Mouse (Mus musculus) gastrocnemius, adult 18-20 months (tissue): ENCODE measurements around the gene 1700019N19Rik. TPM values are rescaled to one million over a fixed set of nuclear protein-coding genes. Genes with fewer than 3 reads are reported as not detected.

Experiments
- DNase-seq: peaks from one replicate; pipeline ENCODE4 v3.0.0; 2021; ENCODE audit warnings: low spot score
- total RNA-seq, 2 experiments: library from RNA; stranded (reverse); gene quantifications; 2 replicates each; pipeline ENCODE4 v1.2.3; 2021

1700019N19Rik gene
- total RNA-seq, 2 experiments from 2014 or later, result not detected

DNA sequence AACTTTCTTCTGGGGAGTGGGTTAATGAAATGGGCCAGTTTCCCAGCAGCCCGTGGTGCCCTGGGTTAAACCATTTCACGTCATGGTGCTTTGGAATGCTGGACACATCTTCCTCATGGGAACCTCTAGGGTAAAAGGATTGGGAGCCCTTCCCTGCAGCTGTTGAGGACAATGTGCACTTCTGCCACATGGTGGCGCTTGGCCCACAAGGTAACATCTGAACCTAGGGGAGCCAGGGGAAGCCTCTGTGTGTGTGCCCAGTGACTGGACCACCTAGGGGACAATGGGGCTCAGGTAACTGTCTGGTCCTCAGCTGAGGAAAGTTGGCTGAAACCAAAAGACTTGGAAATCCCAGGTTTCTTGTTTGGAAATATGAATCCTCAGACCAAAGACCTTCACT is 12.1 kb upstream of the 1700019N19Rik start:
- DNase-seq, result peak; percentile 75

DNA sequence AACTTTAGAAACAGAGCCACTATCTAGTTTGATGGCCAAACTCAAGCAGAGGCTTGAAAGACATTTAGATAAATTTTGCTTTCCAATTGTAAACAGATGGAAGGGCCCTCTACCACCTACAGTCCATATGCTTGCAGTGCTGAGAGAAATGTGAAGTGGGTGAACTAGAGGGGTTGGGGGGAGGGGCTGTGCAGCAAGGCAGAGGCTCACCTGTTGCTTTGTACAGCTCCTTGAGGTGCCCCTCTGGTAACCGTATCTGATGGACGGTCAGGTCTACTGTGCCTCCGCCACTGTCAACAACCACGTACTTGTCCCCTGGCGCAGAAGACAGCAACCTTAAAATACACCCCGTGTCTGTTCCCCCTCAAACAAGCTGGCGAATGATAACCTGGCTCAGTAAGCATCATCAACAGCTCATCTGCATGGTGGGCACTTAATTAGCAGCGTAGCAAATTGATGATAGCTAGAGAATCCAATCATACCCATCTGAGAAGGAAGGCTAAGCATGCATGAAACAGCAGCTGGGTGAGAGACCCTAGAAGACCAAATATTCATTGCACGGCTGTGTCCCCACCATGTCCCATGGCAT is 11.0 kb upstream of the 1700019N19Rik start:
- DNase-seq, result no peak

DNA sequence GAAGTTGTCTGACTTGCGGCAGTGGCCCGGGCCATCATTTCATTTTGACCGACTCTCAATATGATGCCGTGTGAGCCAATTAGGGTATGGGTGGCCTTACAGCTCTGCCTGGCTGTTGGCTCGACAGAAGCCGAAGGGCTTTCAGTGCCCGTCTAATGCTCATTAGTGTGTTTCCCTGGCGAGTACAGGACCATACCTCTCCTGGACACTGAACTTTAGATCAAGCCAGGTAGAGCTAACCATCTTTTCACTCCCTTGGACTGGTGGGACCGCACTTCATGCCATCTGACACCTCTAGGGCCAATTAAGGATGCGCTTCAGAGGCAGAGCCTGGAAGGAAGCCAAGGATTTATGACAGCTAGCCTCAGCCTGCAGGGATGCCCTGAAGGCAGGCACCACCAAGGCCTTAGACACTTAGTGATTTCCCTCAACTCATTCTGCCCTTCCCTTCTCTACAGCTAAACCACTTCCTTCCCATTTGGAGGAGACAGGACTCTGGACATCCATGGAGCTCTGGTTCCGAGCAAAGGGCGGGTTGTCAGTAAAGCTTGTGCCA is 931 bp upstream of the 1700019N19Rik start:
- DNase-seq, result no peak

DNA sequence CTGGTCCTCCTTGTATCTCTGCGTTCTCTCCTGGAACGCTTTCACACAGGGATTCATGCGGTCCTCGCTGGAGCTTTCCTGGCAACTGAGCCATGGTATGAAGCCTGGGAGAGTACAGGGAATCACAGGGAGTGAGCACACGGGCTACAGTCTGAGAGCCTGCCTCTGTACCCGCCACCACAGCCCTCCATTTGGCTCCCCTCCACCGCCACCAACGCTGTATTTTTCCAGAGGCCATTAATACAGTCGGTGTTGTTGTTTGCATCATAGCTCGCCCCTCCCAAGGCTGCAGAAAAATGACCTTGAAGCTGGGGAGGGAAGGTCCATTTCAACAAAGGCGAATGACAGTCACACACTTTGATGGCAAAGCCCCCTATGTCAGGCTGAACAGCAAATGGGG is 5.1 kb downstream of the 1700019N19Rik start:
- DNase-seq, result no peak

DNA sequence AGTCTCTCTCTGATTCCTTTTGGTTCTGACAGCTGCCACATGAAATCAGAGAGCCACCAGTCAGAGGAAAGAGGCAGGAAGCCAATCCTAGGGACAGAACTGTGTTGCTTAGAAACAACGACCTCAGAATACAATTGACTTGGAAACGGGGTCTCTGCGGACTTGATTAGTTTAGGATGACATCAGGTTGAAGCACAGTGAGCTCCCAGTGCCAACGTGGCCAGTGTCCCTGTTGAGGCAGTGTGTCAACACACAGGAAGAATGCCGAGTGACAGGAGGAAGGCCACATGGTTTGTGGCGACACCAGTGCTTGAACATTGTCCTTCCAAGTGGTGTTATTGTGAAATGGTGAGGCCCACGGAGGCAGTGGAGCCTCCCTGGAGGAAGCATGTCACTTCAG is 10.3 kb downstream of the 1700019N19Rik start:
- no peak for DNase-seq

DNA sequence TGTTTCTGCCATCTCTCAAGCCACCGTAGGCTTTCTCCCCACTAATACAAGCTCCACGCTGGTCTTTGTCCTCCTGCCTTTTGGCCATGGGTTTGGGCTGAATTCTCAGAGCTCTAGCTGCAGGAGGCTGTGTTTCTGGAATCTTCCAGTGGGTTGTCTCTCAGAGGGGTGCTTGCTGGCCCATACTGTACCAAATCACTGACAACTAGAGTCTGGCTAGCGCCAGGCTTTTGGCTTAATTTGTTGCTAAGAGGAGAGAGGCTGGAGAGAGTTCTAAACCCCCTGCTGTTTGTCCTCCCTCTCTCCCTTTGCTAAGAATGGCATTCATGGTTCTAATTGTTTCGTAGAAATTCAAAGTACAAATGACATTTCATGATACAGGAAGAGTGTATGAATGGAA is 12.7 kb downstream of the 1700019N19Rik start:
- no peak for DNase-seq

DNA sequence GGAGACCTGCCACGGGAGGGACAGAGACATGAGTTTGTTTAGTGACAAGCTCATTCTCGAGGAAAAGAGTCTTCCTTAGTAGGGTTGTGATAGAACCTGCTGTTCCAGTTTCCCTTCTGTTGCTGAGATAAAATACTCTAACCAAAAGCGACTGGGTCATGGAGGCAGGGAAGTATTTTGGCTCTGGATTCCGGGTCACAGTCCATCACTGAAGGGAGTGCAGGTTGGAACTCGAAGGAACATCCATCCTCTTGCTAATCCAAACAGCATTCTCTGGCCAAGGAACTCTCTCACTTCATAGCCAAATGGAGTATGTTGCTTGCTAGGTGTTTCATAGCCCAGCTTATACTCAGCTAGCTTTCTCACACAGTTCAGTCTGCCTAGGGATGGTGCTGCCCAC is 17.8 kb downstream of the 1700019N19Rik start:
- no peak for DNase-seq

DNA sequence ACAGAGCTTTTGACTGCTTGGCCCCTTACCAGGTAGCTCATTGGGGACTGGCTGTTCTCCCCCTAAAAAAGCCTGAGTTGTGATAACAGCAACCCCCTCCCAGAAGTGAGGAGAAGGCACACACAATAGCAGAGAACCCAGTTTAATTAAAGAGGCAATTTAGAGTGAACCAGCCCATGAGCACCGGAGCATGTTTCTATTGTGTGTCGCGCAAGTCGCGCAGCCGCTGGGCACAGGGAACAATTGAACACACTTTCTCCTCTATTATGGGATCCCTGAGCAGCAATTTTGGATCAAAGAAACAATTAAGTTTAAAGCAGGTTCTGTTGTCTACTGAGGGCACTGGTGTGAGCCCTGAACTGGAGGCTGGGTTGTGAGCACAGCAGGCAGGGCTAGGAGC is 26.9 kb downstream of the 1700019N19Rik start:
- no peak for DNase-seq

DNA sequence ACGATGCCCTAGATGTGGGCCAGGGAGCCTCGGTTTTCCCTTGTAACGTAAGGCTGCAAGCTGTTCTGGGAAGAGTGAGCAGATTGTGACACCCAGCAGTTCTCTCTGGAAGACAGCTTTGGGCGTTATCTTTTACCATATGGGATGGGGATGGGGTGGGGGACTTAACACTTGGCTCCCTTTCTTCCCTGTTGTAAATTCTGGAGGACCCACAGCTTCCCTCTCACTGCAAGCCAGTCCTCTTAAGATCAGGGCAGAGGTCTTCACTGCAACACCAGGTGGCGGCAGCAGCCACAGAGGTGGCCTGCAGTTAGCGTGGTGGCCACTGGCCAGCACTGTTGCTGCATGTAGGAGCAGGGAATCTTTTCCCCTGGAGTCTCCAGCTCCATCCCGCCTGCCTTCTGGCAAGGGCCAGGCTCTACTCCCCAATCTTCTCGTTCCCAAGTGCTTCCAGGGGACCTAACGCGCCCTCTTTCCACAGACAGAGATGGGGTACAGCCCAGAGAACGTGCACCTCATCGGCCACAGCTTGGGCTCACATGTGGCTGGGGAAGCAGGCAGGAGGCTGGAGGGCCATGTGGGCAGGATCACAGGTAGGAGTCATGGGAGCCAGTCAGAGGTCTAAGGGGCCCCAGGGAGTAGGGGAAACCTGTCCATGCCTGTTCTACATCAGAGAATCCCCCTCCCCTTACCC is 31.3 kb downstream of the 1700019N19Rik start:
- peak; percentile 10 for DNase-seq

DNA sequence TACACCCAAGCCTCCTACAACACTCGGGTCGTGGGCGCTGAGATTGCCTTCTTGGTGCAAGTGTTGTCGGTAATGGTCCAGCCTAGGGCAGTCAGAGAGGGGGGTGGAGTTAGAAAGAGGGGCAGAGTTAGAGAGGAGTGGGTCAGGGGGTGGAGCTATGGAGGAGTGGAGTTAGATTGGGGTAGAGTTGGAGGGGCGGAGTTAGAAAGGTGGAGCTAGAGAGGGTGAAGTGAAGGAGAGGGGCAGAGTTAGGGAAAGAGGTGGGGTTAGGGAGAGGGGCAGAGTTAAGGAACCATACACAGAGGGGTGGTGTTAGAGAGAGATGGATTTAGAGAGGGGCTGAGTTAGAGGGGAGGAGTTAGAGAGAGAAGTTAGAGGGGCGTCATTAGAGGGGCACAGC is 31.9 kb downstream of the 1700019N19Rik start:
- no peak for DNase-seq

DNA sequence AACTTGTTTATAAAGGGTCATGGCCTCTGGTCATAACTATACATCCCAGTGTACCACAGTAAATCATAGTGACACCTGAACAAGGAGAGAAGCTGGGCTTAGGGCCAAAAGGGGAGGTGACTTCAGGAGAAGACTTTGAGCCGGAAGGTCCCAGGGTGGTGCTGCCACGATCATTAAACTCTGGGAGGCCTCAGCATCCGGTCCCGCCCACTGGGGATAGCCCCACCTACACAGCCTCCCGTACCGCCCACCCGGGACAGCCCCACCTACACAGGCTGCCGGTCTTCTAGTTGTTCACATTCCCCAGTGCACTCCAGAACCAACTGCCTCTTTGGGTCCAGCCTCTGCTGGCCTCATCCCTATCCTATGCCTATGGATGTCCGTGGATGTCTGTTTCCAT is 34.8 kb downstream of the 1700019N19Rik start, which contains the start of gene Pnliprp2:
Gene Pnliprp2, plus strand, starts transcription at position 297 of the 400 bp plus-strand sequence.
- no peak for DNase-seq

DNA sequence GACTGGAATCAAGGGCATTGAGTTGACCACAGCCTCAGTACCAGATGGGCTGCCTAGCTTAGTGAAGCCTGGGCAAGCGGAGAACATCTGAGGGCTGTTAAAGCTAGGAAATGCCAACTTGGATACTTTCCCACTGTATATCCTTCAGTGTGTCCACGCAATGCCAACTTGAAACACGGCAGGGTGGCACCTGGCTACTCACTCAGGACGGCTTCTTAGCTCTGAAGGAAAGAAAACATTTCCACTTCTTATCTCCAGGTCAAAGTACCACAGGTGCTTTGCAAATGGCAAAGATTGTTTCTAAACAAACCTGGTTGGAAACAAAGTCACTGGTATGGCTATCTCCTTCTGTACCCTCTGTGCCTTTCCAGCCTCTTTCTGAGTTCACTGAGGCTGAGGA is 35.4 kb downstream of the 1700019N19Rik start:
- DNase-seq, result no peak

DNA sequence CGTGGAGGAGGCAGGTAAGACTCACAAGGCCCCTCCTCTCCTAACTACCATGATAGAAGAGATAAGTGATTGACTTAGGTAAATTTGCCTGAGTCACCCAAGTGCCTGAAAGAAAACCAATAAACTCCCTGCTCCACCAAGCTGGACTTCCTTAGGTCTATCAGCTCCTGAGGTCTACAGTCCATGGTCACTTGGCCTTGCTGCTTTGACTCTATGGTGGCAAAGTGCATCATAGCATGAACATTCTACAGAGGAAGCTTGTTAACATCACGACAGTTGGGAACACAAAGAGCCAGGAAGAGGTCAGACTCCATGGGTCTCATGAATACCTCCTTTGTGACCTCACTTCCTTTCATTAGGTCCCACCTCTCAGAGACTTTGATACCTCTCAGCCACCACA is 42.8 kb downstream of the 1700019N19Rik start:
- no peak for DNase-seq

DNA sequence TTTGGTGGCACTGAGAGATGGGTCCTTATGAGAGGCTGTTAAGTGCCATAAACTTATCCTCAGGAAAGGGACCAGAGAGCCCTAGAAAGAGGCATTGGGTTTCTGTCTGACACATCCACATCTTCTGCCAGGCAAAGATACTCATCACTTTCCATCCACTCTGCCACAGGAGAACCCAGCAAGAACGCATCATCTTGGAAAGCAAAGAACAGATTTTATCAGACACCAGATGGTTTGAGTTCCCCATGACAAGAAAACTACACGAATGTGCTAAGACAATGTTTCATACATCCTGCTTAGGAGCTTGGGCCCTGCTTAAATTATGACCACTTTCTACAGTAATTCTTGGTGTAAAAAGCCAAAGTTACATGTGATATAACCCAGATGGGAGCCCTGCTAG is 43.4 kb downstream of the 1700019N19Rik start:
- no peak for DNase-seq

DNA sequence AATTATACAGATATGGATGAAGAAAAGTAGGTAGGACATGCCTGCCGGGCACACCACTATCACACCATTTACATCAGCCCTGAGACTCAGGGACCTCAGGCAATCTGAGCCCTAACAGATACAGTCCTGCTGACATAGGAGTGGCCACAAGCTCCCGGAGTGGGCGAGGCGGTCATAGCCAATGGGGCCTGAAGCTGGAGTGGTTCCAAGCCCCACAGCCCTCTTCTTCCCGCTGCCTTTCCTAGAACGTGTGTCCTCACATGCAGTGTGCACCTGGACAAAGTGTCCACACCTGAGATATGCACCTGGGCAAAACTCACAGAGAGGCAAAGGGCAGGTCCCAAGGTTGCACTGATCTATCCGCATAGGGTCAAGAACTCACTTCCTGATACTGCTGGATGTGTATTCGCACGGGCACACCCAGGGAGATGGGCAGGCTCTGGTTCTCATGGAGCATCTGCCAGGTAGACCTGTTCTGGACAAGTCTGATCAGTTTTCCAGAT is 46.7 kb downstream of the 1700019N19Rik start:
- no peak for DNase-seq

DNA sequence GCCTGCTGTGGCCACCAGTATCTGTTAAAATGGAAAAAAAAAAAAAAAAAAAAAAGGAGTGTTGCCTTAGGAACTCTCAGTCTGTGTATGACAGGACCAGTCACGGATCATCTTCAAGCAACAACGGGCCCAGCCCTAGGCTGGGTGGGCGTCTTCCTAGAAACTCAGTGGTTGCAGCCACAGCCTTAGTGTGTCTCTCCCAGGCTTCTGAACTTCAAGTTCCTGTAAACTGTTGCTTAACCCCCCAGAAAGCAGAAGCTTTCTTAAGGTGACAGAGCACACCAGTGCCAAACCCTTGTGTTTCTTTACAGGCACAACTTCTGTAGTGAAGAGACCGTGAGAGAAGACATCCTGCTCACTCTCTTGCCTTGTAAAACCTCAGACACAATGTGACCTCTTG is 50.5 kb downstream of the 1700019N19Rik start:
- DNase-seq, result no peak

DNA sequence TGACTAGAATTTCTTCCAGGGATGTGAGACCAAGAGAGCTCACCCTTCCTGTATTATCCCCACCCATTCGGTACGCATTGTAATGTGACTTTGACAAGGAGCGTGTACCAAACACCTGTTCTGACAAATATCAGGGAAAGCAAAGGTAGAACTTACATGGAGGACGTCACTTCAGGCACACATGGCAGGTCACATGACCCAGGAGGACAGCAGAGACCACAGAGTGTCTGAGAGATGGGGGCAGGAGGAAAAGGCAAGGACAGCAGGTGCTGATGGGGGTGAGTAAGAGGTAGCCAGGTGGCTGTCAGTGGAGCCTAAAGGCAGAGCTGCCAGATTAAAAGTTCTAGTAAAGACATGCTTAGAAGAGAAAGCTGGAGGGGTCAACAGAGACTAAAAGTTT is 51.5 kb downstream of the 1700019N19Rik start:
- DNase-seq, result no peak

DNA sequence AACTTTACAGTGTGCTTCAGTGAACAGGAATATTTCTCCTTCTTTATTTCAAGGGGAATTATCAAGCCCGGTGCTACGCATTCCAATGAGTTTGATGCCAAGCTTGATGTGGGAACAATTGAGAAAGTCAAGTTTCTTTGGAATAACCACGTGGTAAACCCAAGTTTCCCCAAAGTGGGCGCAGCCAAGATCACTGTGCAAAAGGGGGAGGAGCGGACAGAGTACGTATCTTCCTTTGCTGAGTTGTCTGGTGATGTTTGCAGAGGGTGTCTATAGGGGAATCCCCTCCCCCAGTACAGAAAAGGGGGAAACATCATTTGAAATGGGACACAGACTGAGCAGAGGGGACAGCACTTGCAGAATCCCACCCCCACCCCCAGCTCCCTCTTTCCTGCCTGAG is 53.2 kb downstream of the 1700019N19Rik start:
- DNase-seq, result no peak

DNA sequence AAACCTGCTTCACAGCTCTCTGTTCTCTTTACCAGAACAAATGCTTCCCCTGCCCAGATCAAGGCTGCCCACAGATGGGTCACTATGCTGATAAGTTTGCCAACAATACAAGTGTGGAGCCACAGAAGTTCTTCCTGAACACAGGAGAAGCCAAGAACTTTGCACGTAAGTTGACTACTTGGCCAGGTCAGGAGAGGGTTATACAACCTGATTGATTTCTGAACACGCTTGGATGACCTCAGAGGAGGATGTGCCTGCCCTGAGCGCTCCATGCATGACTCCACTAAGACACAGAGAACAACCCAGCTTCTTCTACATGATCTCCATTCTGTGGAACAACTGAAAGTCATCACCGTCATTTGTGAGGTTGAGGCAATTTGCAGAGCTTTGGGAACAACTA is 56.1 kb downstream of the 1700019N19Rik start:
- DNase-seq, result no peak
